Mouse (Mus musculus): ENCODE results near the gene Nudt16l1. TPM values are rescaled to one million over a fixed set of nuclear protein-coding genes. Genes with fewer than 3 reads are reported as not detected.

The Nudt16l1 gene
- polyA plus RNA-seq, 1 experiment from 2014 or later, result 102 TPM

GRCm38 (mm10) chr16:4969055-4969843, 30.7 kb downstream of the Nudt16l1 start:
- Histone ChIP-seq H3K9ac (ENCODE audit: low read depth, low read length) (no peak overlapping the region), H3K4me1 (ENCODE audit: control insufficient read depth, insufficient read depth, low read length) (0 out of 2 replicates have a peak, but pooled peaks cover 2% of the 10 kb centered on the region), H3K4me2 (no peak overlapping the region), H3K9me3 (replicated peaks; ENCODE audit: control insufficient read depth, low read length) (no peaks in the 10 kb centered on the region), H3K4me3 (ENCODE audit: low read depth, low read length) (no peak overlapping the region), H3K36me3 (ENCODE audit: control insufficient read depth, insufficient read depth, low read length) (no peaks in the 10 kb centered on the region), H3K27me3 (ENCODE audit: control insufficient read depth, insufficient read depth, low read length) (no peaks in the 10 kb centered on the region), H3K27ac (ENCODE audit: low read depth, low read length) (no peak overlapping the region)
- no peak for ATAC-seq (replicated peaks; ENCODE audit: insufficient number of reproducible peaks, low FRiP score, low TSS enrichment)
- WGBS (ENCODE audit: insufficient replicate concordance), result 74% methylated on average over 5 of the region's 5 CpGs

- H3K4me2 ChIP-seq, result no peak overlapping the region
- H3K27me3 ChIP-seq (ENCODE audit: control insufficient read depth, insufficient read depth, low read length), result no peaks in the 10 kb centered on the region
- H3K9ac ChIP-seq (ENCODE audit: low read depth, low read length), result no peak overlapping the region
- no peaks in the 10 kb centered on the region for H3K9me3 ChIP-seq (replicated peaks; ENCODE audit: control insufficient read depth, low read length)
- ATAC-seq (replicated peaks; ENCODE audit: insufficient number of reproducible peaks, low FRiP score, low TSS enrichment), result no peak
- 45% methylated on average over 4 of the region's 4 CpGs for WGBS (ENCODE audit: insufficient replicate concordance)
- H3K36me3 ChIP-seq (ENCODE audit: control insufficient read depth, insufficient read depth, low read length), result no peaks in the 10 kb centered on the region
- no peaks in the 10 kb centered on the region for H3K4me1 ChIP-seq (ENCODE audit: control insufficient read depth, insufficient read depth, low read length)
- no peak overlapping the region for H3K4me3 ChIP-seq (ENCODE audit: low read depth, low read length)
- no peak overlapping the region for H3K27ac ChIP-seq (ENCODE audit: low read depth, low read length)
These were observed 33.1 kb downstream of the Nudt16l1 start for GRCm38 (mm10) chr16:4971626-4972025.

GRCm38 (mm10) chr16:4974521-4974920, 36.0 kb downstream of the Nudt16l1 start:
- peaks cover 10% of the 10 kb centered on the region for H3K4me1 ChIP-seq (ENCODE audit: control insufficient read depth, insufficient read depth, low read length)
- ATAC-seq (replicated peaks; ENCODE audit: insufficient number of reproducible peaks, low FRiP score, low TSS enrichment), result no peak
- WGBS (ENCODE audit: insufficient replicate concordance), result 79% methylated on average over 5 of the region's 5 CpGs

GRCm38 (mm10) chr16:4976180-4976579, 37.6 kb downstream of the Nudt16l1 start:
- no peaks in the 10 kb centered on the region for H3K27me3 ChIP-seq (ENCODE audit: control insufficient read depth, insufficient read depth, low read length)
- H3K9me3 ChIP-seq (replicated peaks; ENCODE audit: control insufficient read depth, low read length), result no peaks in the 10 kb centered on the region
- no peak overlapping the region for H3K4me2 ChIP-seq
- no peak overlapping the region for H3K4me3 ChIP-seq (ENCODE audit: low read depth, low read length)
- H3K4me1 ChIP-seq (ENCODE audit: control insufficient read depth, insufficient read depth, low read length), result peaks cover 10% of the 10 kb centered on the region
- ATAC-seq (replicated peaks; ENCODE audit: insufficient number of reproducible peaks, low FRiP score, low TSS enrichment), result no peak
- H3K36me3 ChIP-seq (ENCODE audit: control insufficient read depth, insufficient read depth, low read length), result no peaks in the 10 kb centered on the region
- WGBS (ENCODE audit: insufficient replicate concordance), result 68% methylated on average over 2 of the region's 2 CpGs
- H3K9ac ChIP-seq (ENCODE audit: low read depth, low read length), result no peak overlapping the region
- H3K27ac ChIP-seq (ENCODE audit: low read depth, low read length), result no peak overlapping the region

More at GRCm38 (mm10) chr16:4974521-4974920, 36.0 kb downstream of the Nudt16l1 start:
- Histone ChIP-seq H3K9ac (ENCODE audit: low read depth, low read length) (no peak overlapping the region), H3K36me3 (ENCODE audit: control insufficient read depth, insufficient read depth, low read length) (no peaks in the 10 kb centered on the region), H3K4me3 (ENCODE audit: low read depth, low read length) (no peak overlapping the region), H3K4me2 (no peak overlapping the region), H3K27me3 (ENCODE audit: control insufficient read depth, insufficient read depth, low read length) (no peaks in the 10 kb centered on the region), H3K27ac (ENCODE audit: low read depth, low read length) (no peak overlapping the region), H3K9me3 (replicated peaks; ENCODE audit: control insufficient read depth, low read length) (no peaks in the 10 kb centered on the region)

GRCm38 (mm10) chr16:4978275-4979051, 39.9 kb downstream of the Nudt16l1 start:
- Histone ChIP-seq H3K27me3 (ENCODE audit: control insufficient read depth, insufficient read depth, low read length) (no peaks in the 10 kb centered on the region), H3K4me2 (no peak overlapping the region), H3K9me3 (replicated peaks; ENCODE audit: control insufficient read depth, low read length) (no peaks in the 10 kb centered on the region), H3K27ac (ENCODE audit: low read depth, low read length) (peak overlapping the region; percentile 60; the same call in 1 of the 2 replicates), H3K36me3 (ENCODE audit: control insufficient read depth, insufficient read depth, low read length) (no peaks in the 10 kb centered on the region), H3K4me3 (ENCODE audit: low read depth, low read length) (no peak overlapping the region), H3K9ac (ENCODE audit: low read depth, low read length) (no peak overlapping the region), H3K4me1 (ENCODE audit: control insufficient read depth, insufficient read depth, low read length) (peaks cover 10% of the 10 kb centered on the region)
- WGBS (ENCODE audit: insufficient replicate concordance), result 34% methylated on average over 5 of the region's 5 CpGs
- ATAC-seq (replicated peaks; ENCODE audit: insufficient number of reproducible peaks, low FRiP score, low TSS enrichment), result 0 out of 2 replicates have a peak, but pooled peaks have one; percentile 56

- Histone ChIP-seq H3K4me2 (no peak overlapping the region), H3K4me1 (ENCODE audit: control insufficient read depth, insufficient read depth, low read length) (peaks cover 10% of the 10 kb centered on the region), H3K27ac (ENCODE audit: low read depth, low read length) (no peak overlapping the region), H3K4me3 (ENCODE audit: low read depth, low read length) (no peak overlapping the region), H3K27me3 (ENCODE audit: control insufficient read depth, insufficient read depth, low read length) (no peaks in the 10 kb centered on the region), H3K36me3 (ENCODE audit: control insufficient read depth, insufficient read depth, low read length) (no peaks in the 10 kb centered on the region), H3K9me3 (replicated peaks; ENCODE audit: control insufficient read depth, low read length) (no peaks in the 10 kb centered on the region), H3K9ac (ENCODE audit: low read depth, low read length) (no peak overlapping the region)
- ATAC-seq (replicated peaks; ENCODE audit: insufficient number of reproducible peaks, low FRiP score, low TSS enrichment), result no peak
- 78% methylated on average over 4 of the region's 4 CpGs for WGBS (ENCODE audit: insufficient replicate concordance)
These were observed 41.3 kb downstream of the Nudt16l1 start for GRCm38 (mm10) chr16:4979755-4980380.

GRCm38 (mm10) chr16:4984717-4985116, 46.2 kb downstream of the Nudt16l1 start:
- no peak overlapping the region for H3K27ac ChIP-seq (ENCODE audit: low read depth, low read length)
- no peak overlapping the region for H3K4me3 ChIP-seq (ENCODE audit: low read depth, low read length)
- no peak for ATAC-seq (replicated peaks; ENCODE audit: insufficient number of reproducible peaks, low FRiP score, low TSS enrichment)
- no peak overlapping the region for H3K9ac ChIP-seq (ENCODE audit: low read depth, low read length)
- no peak overlapping the region for H3K4me2 ChIP-seq
- 89% methylated on average over 12 of the region's 12 CpGs for WGBS (ENCODE audit: insufficient replicate concordance)
- no peaks in the 10 kb centered on the region for H3K4me1 ChIP-seq (ENCODE audit: control insufficient read depth, insufficient read depth, low read length)
- H3K9me3 ChIP-seq (replicated peaks; ENCODE audit: control insufficient read depth, low read length), result no peaks in the 10 kb centered on the region
- no peaks in the 10 kb centered on the region for H3K27me3 ChIP-seq (ENCODE audit: control insufficient read depth, insufficient read depth, low read length)
- no peaks in the 10 kb centered on the region for H3K36me3 ChIP-seq (ENCODE audit: control insufficient read depth, insufficient read depth, low read length)
